Mouse (Mus musculus) retina, postnatal 7 days (tissue): ENCODE measurements around the gene Cutc.

Experiments used
- DNase-seq: peaks from one replicate; pipeline ENCODE4 v3.0.0-alpha.2; 2012; ENCODE audit warnings: low read depth, low spot score

Cutc gene

DNA sequence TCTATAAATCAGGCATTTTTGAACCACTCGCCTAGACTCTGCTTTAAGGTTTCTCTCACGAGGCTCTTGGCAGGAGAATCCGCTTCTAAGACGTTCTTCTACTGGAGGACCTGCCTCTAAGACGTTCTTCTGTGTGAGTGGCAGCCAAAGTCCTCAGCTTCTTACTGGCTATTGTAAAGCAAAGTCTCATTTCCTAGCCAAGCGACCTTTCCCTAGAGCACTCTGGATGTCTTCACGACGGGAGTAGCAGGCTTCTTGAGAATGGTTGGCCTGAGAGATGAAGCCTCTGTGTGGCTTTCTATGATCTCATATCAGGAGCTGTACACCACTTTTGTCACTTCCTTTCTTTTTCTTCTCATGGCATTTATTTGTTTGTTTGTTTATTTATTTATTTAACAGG is 42.7 kb downstream of the Cutc start:
- DNase-seq, result no peak

DNA sequence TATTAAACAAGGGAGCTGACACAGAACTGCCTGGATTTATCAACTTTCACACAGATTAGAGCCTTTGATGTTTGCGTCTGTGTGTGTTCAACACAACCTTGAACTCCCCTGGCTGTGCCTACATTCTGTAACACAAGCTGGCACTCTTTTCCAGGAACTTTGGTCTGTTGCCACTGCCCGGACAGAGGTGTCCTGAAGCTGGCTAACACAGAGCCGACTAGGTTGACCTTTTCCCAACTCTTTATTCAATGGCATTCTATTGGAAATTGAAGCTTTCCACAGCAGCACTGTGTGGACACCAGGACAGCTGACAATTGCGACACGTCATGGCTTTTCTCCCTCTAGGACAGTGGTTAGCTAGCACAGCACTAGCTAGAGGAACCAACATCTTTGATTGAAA is 44.4 kb downstream of the Cutc start:
- DNase-seq, result no peak

GRCm38 (mm10) chr19:43801427-43802051 is 48.7 kb downstream of the Cutc start:
- no peak for DNase-seq

DNA sequence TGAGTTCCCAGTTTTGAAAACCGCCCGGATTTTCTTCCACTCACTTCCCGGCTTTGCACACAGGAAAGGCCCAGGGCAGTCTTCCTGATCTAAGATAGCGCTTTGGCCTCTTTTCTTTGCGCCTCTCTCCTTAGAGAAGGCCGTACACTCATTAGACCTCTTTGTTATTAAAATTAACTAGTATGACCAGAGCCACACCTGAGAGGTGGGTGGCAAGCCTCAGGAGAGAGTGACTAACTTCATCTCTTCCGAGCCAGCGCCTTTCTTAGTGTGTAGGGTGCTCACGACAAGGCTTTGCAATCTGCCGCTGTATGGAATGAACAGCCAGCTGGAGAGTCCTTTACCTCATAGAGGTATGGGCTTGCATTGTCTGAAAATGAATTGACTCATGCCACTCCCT is 51.1 kb downstream of the Cutc start:
- DNase-seq, result no peak

DNA sequence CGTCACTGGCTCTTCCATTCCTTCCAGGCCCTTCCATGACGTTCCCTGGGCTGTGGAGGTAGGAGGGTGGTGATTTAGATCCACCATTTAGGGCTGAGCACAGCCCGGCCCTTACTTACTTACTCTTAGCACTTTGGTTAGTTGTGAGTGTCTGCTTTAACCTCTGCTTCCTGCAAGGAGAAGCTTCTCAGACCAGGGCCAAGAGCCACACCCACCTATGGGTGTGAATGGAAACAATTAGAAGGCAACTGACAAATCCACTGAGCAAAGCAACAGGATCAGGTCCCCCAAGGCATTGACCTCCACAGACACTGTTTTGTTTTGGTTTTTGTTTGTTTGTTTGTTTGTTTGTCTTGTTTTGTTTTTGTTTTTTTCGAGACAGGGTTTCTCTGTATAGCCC is 56.5 kb downstream of the Cutc start:
- no peak for DNase-seq

GRCm38 (mm10) chr19:43811419-43811818 is 58.6 kb downstream of the Cutc start:
- DNase-seq, result no peak

GRCm38 (mm10) chr19:43813315-43813714 is 60.5 kb downstream of the Cutc start:
- DNase-seq, result no peak

DNA sequence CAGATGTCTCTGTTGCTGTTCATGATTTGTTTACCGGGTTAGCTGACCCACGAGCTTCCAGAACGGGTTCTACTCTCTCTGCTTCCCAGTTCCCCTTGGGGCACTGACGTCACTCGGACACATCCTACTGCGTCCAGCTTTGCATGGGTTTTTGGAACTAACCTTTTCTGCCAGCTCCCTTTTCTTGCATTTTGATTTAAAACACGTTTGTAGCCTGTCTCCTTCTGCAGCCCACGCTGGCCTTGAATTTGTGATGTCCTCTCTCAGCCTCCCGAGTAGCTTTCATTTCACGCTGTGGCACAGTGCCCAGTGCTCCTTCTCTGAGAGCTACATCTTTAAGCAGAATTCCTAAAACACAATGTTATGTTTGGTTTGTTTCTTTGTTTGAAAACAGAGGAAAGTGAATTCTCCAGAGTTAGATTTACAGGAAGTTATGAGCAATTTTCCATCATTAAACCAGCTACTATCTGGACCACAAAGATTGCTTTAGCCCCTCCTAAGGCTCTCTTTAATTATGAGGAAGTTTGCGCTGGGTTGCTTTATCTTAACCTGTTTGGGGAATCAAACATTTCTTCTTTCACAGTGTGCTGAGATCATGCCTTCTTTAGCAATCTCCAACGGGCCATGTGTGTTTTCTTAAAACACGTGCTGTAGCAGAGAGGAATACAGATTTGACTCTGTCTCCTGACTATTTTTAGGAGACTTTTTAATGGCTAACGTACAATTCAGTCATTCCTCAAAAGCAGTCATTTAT is 63.0 kb downstream of the Cutc start:
- DNase-seq, result no peak
